Mouse (Mus musculus): Measurements from ENCODE around the gene Rflna. TPM values are rescaled to one million over a fixed set of nuclear protein-coding genes. Genes with fewer than 3 reads are reported as not detected.

Gene Rflna
- polyA plus RNA-seq, 1 experiment: 4.5 TPM

DNA sequence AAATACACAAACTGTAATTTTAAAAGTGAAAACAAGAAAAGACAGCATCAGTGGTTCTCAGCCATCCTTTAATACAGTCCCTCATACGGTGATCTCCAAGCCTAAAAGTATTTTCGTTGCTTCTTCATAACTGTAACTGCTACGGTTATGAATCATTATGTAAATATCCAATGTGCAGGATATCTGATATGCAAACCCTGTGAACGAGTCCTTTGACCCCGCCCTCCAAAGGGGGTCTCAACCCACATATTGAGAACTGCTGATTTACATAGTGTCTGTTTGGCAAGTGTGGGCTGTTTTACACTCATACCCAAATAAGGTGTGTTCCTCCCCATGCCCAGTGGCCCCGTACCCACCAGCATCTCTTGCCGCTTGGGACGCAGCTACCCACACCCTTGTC, 41.6 kb upstream of the Rflna start:
- 84% methylated on average over 8 of the region's 8 CpGs for WGBS
- Histone ChIP-seq H3K27ac (ENCODE audit: control insufficient read depth, insufficient read depth, low read length) (no peak overlapping the region), H3K27me3 (ENCODE audit: control insufficient read depth, insufficient read depth, low read length) (no peaks in the 10 kb centered on the region), H3K4me3 (ENCODE audit: control insufficient read depth, insufficient read depth, low read length) (no peak overlapping the region), H3K36me3 (ENCODE audit: control insufficient read depth, insufficient read depth, low read length) (no peaks in the 10 kb centered on the region), H3K4me1 (replicated peaks; ENCODE audit: control insufficient read depth, insufficient read depth, low read length) (peaks cover 2% of the 10 kb centered on the region; the same call in 1 of the 2 replicates)
- TF ChIP-seq POLR2A (IDR thresholded peaks at IDR 0.05; ENCODE audit: control insufficient read depth, extremely low read depth, insufficient read depth, low read length, poor library complexity) (no peak), CTCF (IDR thresholded peaks at IDR 0.05; ENCODE audit: borderline replicate concordance, control insufficient read depth, extremely low read depth, insufficient read depth, low read length, poor library complexity) (no peak)
- no peak for DNase-seq

DNA sequence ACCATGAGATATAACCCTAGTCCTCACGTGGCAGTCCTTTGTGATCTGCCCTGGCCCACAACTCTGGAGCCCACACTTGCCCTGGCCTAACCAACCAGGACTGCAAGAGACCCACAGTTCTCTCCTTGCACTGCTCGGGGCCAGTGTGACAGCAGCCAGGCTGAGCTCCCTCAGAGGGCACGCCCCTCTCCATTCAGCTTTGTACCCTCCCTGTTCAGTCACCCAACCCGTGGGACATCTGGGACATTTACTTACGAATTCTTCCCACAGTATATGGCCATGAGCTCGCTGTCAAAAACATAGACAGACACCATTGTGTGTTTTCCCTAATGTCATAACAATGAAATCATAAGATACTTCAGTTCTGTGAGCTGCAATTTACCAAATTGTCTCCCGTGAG, 40.3 kb upstream of the Rflna start:
- Histone ChIP-seq H3K36me3 (ENCODE audit: control insufficient read depth, insufficient read depth, low read length) (no peaks in the 10 kb centered on the region), H3K4me1 (replicated peaks; ENCODE audit: control insufficient read depth, insufficient read depth, low read length) (no peaks in the 10 kb centered on the region), H3K27me3 (ENCODE audit: control insufficient read depth, insufficient read depth, low read length) (no peaks in the 10 kb centered on the region), H3K27ac (ENCODE audit: control insufficient read depth, insufficient read depth, low read length) (no peak overlapping the region), H3K4me3 (ENCODE audit: control insufficient read depth, insufficient read depth, low read length) (no peak overlapping the region)
- TF ChIP-seq POLR2A (IDR thresholded peaks at IDR 0.05; ENCODE audit: control insufficient read depth, extremely low read depth, insufficient read depth, low read length, poor library complexity) (no peak), CTCF (IDR thresholded peaks at IDR 0.05; ENCODE audit: borderline replicate concordance, control insufficient read depth, extremely low read depth, insufficient read depth, low read length, poor library complexity) (no peak)
- 91% methylated on average over 7 of the region's 7 CpGs for WGBS
- no peak for DNase-seq

DNA sequence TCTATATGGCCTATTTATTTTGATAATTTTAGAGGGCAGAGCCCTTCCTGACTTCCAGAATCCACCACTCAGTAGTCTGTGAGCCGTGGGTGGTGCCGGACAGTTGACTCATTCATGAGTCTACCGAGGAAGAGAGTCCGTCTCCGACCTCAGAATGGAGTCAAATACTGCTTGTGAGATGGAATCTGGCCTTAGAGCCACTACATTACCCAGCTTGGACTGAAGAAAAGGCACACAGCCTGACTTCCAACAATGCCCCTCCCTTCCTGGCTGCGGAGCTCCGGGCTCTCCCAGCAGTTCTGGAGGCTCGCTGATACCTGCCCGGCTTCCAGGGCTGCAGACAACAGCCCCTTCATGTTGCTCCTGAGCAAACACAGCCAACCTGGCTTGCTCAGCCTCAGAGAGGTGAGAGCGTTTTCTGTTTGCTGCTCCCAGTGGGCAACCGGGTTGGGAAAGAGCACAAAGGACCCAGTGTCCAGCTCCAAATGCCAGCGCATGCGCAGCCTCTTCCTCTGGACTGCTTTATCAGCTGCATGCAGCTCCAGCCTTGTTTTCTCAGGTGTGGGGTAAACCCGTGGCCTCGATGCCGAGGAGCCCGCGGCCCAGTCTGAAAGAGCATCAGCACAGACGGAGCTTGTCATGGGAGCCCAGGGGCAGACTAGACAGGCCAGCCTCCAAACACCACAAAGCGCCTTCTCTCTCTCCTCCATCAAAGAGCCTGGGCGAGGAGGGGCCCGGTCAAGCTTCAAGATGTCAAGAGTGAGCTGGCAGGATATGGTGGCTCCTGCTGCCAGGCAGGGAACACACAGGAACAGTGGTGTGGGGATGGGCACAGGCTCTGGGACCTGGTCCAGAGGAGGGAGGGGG, 39.0 kb upstream of the Rflna start:
- Histone ChIP-seq H3K4me3 (ENCODE audit: control insufficient read depth, insufficient read depth, low read length) (no peak overlapping the region), H3K36me3 (ENCODE audit: control insufficient read depth, insufficient read depth, low read length) (no peaks in the 10 kb centered on the region), H3K27ac (ENCODE audit: control insufficient read depth, insufficient read depth, low read length) (no peak overlapping the region), H3K4me1 (replicated peaks; ENCODE audit: control insufficient read depth, insufficient read depth, low read length) (no peaks in the 10 kb centered on the region), H3K27me3 (ENCODE audit: control insufficient read depth, insufficient read depth, low read length) (no peaks in the 10 kb centered on the region)
- DNase-seq: no peak
- TF ChIP-seq CTCF (IDR thresholded peaks at IDR 0.05; ENCODE audit: borderline replicate concordance, control insufficient read depth, extremely low read depth, insufficient read depth, low read length, poor library complexity) (no peak), POLR2A (IDR thresholded peaks at IDR 0.05; ENCODE audit: control insufficient read depth, extremely low read depth, insufficient read depth, low read length, poor library complexity) (no peak)
- 79% methylated on average over 22 of the region's 22 CpGs for WGBS

DNA sequence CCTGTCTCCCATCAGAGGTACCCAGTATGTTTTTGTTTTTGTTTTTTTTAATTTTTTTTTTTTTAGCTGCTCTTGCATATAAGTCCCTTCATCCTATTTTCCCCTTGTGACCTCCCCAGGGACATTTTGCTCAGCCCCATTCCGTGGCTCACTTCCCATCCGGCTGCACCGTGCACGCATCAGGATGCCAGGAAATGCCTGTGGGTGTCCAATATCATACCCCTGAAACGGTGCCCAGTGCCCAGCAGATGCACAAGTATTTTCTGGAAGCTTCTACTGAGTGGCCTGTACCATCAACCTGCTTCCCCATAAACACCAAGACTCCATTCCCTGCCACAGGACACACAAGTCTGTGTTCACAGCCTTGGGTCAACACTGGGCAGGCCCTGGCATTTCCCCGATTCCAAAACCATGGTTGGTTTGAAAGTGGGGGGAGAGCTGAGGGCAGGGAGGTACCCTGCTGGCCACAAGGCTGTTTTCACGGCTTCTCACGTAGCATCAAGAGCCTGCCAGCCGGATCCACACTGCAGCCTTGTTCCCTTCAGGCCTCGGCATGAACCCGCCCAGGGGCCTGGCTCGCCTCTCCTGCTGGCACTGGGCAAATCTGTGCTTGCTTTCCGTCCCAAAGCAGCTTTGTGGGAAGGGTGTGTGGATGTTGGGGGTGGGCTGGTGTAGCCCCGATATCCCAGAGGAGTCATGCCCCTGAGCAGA, 36.2 kb upstream of the Rflna start:
- Histone ChIP-seq H3K36me3 (ENCODE audit: control insufficient read depth, insufficient read depth, low read length) (no peaks in the 10 kb centered on the region), H3K27me3 (ENCODE audit: control insufficient read depth, insufficient read depth, low read length) (no peaks in the 10 kb centered on the region), H3K4me1 (replicated peaks; ENCODE audit: control insufficient read depth, insufficient read depth, low read length) (no peaks in the 10 kb centered on the region), H3K4me3 (ENCODE audit: control insufficient read depth, insufficient read depth, low read length) (no peak overlapping the region), H3K27ac (ENCODE audit: control insufficient read depth, insufficient read depth, low read length) (no peak overlapping the region)
- no peak for TF ChIP-seq POLR2A (IDR thresholded peaks at IDR 0.05; ENCODE audit: control insufficient read depth, extremely low read depth, insufficient read depth, low read length, poor library complexity)
- no peak for TF ChIP-seq CTCF (IDR thresholded peaks at IDR 0.05; ENCODE audit: borderline replicate concordance, control insufficient read depth, extremely low read depth, insufficient read depth, low read length, poor library complexity)
- 89% methylated on average over 14 of the region's 14 CpGs for WGBS
- no peak for DNase-seq

DNA sequence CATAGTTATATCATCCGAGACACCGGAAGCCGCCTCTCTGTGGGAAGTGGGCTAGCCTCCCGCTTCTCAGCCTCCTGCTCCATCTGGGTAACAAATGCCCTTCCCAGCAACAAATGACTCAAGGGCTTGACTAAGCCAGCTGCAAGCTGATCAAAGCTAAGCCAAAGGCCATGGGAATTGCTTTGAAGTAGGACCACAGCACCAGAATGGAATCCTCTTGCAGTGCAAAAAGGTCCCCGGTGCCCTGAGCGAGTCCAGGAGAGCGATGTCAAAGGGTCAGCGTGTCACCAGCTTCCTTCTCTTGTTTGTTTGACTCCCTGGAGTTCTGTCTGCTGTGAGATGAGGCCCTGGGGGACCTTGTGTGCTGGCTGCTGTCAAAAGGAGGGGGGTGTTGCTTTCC, 33.2 kb upstream of the Rflna start:
- TF ChIP-seq POLR2A (IDR thresholded peaks at IDR 0.05; ENCODE audit: control insufficient read depth, extremely low read depth, insufficient read depth, low read length, poor library complexity): no peak
- TF ChIP-seq CTCF (IDR thresholded peaks at IDR 0.05; ENCODE audit: borderline replicate concordance, control insufficient read depth, extremely low read depth, insufficient read depth, low read length, poor library complexity): no peak
- Histone ChIP-seq H3K36me3 (ENCODE audit: control insufficient read depth, insufficient read depth, low read length) (no peaks in the 10 kb centered on the region), H3K27ac (ENCODE audit: control insufficient read depth, insufficient read depth, low read length) (no peak overlapping the region), H3K27me3 (ENCODE audit: control insufficient read depth, insufficient read depth, low read length) (no peaks in the 10 kb centered on the region), H3K4me1 (replicated peaks; ENCODE audit: control insufficient read depth, insufficient read depth, low read length) (no peaks in the 10 kb centered on the region), H3K4me3 (ENCODE audit: control insufficient read depth, insufficient read depth, low read length) (no peak overlapping the region)
- 87% methylated on average over 8 of the region's 8 CpGs for WGBS
- DNase-seq: no peak

DNA sequence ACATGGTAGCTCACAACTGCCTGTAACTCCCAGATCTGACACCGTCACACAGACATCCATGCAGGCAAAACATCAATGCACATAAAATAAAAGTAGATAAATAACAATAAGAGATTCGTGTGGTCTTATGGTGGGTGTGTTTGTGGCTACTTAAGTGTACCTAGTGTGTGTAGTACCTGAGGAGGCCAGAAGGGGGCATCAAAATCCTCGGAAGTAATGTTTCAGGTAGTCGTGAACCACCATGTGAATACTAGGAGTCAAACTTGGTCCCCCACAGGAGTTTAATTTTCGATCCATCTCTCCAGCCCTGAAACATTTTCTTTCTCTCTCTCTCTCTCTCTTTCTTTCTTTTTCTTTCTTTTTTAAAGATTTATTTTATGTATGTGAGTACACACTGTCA, 16.8 kb upstream of the Rflna start:
- no peak overlapping the region for H3K27ac ChIP-seq (ENCODE audit: control insufficient read depth, insufficient read depth, low read length)
- no peak overlapping the region for H3K4me3 ChIP-seq (ENCODE audit: control insufficient read depth, insufficient read depth, low read length)
- H3K36me3 ChIP-seq (ENCODE audit: control insufficient read depth, insufficient read depth, low read length): no peaks in the 10 kb centered on the region
- no peak for DNase-seq
- TF ChIP-seq POLR2A (IDR thresholded peaks at IDR 0.05; ENCODE audit: control insufficient read depth, extremely low read depth, insufficient read depth, low read length, poor library complexity) (no peak), CTCF (IDR thresholded peaks at IDR 0.05; ENCODE audit: borderline replicate concordance, control insufficient read depth, extremely low read depth, insufficient read depth, low read length, poor library complexity) (no peak)
- H3K4me1 ChIP-seq (replicated peaks; ENCODE audit: control insufficient read depth, insufficient read depth, low read length): no peaks in the 10 kb centered on the region
- 94% methylated on average over 5 of the region's 5 CpGs for WGBS
- H3K27me3 ChIP-seq (ENCODE audit: control insufficient read depth, insufficient read depth, low read length): no peaks in the 10 kb centered on the region

Measured in thymus, adult 2 months (tissue).